Mouse (Mus musculus): ENCODE measurements around the gene Trarg1. TPM values are rescaled to one million over a fixed set of nuclear protein-coding genes. Genes with fewer than 3 reads are reported as not detected.
"Not testable (repeated sequence)": the region's sequence is repeated elsewhere in the genome, so short reads cannot be mapped to it uniquely, and the experiment has no call there.

Gene Trarg1
- not detected in 2 replicates for total RNA-seq (2017)

- not testable (repeated sequence) for ATAC-seq (ENCODE audit: extremely low read depth, insufficient number of reproducible peaks, low FRiP score, poor library complexity, severe bottlenecking)
Measured at GRCm38 (mm10) chr11:76679508-76679907, at the start of gene Trarg1. Gene Trarg1 (plus strand): TSS chr11:76679808.

- ATAC-seq (ENCODE audit: extremely low read depth, insufficient number of reproducible peaks, low FRiP score, poor library complexity, severe bottlenecking): no peak
Measured at GRCm38 (mm10) chr11:76630023-76630422, 49.6 kb upstream of the Trarg1 start.

DNA sequence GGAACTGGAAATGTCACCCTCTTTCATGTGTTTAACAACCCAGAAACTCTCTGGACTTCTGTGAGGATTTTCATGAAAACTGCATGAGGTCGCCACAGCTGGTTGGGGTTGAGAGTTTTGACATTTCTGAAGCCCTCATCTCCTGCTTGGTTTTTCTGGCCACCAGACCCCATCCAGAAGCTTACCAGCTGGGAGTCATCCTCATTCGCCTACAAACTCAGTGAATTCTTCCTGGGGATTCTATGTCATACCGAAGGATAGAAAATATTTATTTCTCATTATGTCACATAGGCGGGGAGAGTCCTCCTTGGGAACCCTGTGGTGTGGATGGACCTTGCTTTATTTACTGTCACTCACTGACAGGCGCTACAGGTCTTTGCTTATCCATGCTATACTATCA lies 49.1 kb upstream of the Trarg1 start:
- no peak for ATAC-seq (ENCODE audit: extremely low read depth, insufficient number of reproducible peaks, low FRiP score, poor library complexity, severe bottlenecking)

GRCm38 (mm10) chr11:76639269-76639985 lies 40.2 kb upstream of the Trarg1 start:
- ATAC-seq (ENCODE audit: extremely low read depth, insufficient number of reproducible peaks, low FRiP score, poor library complexity, severe bottlenecking): no peak

DNA sequence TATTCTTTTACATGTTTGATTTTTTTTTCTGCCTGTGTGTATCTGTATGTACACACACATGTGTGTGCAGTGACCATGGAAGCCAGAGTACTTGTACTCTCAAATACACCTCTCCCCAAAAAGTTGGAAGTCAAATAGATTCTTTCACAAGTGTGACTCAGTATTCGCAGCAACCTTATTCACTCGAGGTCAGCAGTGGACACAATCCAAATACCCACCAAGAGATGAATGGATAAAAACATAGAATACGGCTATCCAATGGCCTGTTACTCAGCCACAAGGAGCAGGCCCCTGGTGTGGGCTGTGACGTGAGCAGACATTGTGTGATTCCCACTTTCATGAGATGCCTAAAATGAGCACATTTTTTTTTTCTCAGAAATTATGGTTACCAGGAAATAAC lies 39.4 kb upstream of the Trarg1 start:
- no peak for ATAC-seq (ENCODE audit: extremely low read depth, insufficient number of reproducible peaks, low FRiP score, poor library complexity, severe bottlenecking)

DNA sequence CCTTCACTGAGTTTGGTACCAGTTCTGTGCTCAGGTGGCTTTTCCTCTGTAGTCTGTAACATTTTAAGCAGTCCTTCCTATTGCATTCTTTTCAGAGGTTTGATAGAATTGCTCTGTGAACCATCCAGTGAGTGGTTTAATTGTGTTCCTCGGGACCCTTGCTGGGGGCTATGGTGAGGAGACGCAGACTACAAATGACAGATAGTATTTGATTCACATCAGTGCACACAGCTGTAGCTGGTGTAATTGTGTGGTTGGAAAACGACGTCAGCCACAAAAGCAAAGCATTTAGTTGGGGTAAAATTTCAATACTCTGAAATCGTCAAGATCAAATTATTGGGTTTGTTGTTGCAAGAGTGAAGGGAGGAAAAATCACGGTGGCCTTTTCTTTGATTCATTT lies 35.4 kb upstream of the Trarg1 start:
- ATAC-seq (ENCODE audit: extremely low read depth, insufficient number of reproducible peaks, low FRiP score, poor library complexity, severe bottlenecking): no peak

DNA sequence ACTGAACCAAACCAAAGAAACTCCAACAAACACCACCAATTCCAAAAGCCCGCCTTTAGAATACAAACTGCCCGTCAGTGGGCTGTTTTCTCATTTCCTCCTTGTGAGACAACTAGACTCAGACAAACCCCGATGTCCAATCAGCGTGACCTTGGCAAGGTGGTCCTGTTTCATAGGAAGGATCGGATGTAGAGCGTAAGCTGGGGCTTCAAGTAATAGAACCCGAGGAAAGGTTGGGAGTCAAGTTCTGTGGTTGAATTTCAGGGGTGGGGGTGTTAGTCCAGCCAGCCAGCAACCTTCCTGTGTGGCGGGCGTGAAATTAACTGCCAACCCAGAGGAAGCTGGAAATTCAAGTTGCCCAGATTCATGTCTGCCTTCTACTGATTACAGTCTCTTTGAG lies 34.6 kb upstream of the Trarg1 start:
- ATAC-seq (ENCODE audit: extremely low read depth, insufficient number of reproducible peaks, low FRiP score, poor library complexity, severe bottlenecking): no peak

DNA sequence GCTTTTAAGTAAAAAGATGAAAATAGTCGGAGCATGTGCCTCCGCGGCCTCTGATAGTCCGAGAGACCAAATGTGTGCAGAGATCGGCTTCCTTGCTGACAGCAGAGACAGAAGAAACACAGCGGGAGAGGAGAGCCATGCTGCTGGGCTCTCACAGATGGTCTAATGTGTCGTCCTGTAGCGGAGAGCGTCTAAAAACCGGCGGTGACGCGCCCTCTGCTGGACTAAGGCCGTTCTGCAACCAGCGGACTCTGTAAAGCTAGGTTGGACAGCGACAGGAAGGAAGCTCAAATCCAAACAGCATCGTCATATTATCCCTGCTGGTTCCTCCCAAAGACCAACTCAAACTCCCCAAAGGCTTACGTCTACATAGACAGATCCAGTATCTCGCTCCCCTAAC lies 33.7 kb upstream of the Trarg1 start:
- peak; percentile 72 for ATAC-seq (ENCODE audit: extremely low read depth, insufficient number of reproducible peaks, low FRiP score, poor library complexity, severe bottlenecking)

DNA sequence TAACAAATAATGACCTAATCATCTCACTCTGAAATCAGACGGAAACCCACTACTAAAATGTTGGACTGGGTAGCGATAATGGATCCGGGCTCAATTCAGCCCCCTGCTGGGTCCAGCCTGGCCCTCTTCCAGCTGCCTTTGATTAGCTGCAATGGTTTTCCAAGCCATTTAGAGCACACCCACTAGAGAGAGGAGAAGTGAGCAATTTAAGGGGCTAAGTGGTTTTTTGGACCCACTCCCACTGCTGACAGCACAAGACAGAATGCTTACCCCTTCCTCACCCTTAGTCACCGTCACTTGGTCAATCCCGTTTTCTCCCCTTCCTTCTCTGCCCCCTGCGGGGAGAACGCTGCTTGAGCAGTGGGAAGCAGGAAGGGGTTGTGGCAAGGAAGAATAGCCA lies 32.5 kb upstream of the Trarg1 start:
- no peak for ATAC-seq (ENCODE audit: extremely low read depth, insufficient number of reproducible peaks, low FRiP score, poor library complexity, severe bottlenecking)

GRCm38 (mm10) chr11:76647500-76647899 lies 32.1 kb upstream of the Trarg1 start:
- ATAC-seq (ENCODE audit: extremely low read depth, insufficient number of reproducible peaks, low FRiP score, poor library complexity, severe bottlenecking): peak; percentile 59; the same call in 1 of the 2 replicates

DNA sequence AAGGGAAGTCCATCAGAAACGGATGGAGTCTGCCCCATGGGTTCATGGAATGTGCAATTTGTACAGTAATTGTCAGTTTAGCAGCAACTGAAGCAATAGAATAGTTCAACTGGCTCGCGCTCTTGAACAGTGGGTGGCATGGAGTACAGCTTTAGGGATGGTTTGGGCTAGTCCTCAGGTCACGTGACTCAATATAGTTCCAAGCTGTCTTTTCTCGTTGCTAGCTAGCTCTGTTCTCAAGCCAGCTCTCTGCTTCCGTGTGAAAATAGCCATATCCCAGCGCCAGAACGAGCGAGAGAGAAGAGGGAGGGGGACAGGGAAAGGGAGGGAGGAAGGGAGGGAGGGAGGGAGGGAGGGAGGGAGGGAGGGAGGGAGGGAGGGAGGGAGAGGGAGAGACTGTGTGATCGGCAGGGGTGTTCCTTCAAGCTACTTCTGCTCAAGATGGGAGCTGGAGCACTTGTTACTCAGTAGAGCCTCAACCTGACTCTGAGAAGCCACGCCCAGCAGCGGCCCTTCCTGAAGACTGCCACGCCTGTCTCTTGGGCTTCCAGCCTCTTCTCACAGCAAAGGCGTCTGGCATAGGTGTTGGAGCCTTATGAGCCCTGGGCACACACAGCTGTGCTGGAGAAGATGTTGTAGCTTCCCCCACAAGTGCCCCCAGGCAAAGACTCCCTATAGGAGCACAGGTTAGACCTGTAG lies 28.6 kb upstream of the Trarg1 start:
- no peak for ATAC-seq (ENCODE audit: extremely low read depth, insufficient number of reproducible peaks, low FRiP score, poor library complexity, severe bottlenecking)

- no peak for ATAC-seq (ENCODE audit: extremely low read depth, insufficient number of reproducible peaks, low FRiP score, poor library complexity, severe bottlenecking)
Measured at GRCm38 (mm10) chr11:76652838-76653334, 26.7 kb upstream of the Trarg1 start.

GRCm38 (mm10) chr11:76655106-76655505 lies 24.5 kb upstream of the Trarg1 start:
- ATAC-seq (ENCODE audit: extremely low read depth, insufficient number of reproducible peaks, low FRiP score, poor library complexity, severe bottlenecking): no peak

DNA sequence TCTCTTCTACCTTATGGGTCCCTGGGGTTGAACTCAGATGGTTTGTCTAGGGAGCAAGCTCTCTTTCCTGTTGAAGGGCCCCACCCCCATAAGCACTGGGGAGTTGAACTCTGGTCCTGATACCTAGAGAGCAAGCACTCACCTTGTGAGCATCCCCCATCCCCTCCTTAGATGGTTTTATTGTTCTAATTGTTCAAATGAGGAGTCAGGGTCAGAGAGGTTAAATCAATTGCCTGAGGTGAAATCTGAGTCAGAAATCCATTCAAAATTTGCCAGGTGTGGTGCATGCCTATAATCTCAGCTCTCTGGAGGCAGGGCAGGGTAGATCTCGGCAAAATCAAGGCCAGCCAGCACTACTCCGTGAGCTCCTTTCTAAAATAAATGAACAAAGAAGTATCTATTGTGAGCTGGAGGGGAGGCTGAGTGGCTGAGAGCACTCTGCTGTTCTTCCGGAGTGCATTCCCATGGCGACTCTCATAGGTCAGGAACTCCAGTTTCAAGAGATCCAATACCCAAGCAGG lies 22.1 kb upstream of the Trarg1 start:
- ATAC-seq (ENCODE audit: extremely low read depth, insufficient number of reproducible peaks, low FRiP score, poor library complexity, severe bottlenecking): no peak

DNA sequence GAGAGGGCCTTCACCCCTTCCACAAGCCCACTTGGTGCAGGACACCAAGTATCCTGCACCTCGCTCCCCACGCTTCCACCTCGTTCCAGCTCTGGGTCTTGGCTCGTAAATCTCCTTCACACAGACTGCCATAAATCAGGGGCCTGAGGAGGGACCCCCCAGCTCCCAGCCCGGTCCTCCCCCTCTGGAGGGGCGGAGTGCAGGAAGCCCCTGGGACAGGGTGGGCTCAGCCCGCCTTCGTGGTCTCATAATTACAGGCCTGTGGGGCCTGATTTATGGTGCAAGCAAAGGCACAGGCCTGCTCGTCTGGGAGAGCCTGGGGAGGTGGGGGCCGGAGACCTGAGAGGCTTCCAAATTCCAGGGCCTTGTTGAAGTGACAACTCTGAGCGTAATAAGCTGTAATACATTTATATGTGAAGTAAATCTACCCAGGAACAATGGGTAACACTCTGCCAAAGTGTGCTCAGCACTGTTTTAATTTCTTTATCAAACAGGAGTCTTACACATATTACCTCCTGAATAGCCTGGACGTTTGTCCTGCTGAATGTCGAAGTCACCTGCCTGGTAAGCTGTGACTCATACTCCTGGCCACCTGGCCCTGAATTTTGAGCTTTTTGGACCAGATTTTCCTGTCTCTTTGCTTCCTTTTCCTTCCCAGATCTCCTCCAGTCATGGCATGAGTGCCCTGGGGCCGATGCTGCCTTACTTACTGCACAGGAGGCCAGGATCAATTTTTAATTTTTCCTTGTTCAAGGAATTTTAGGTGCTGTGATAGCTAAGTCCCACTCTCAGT lies 20.3 kb upstream of the Trarg1 start:
- no peak for ATAC-seq (ENCODE audit: extremely low read depth, insufficient number of reproducible peaks, low FRiP score, poor library complexity, severe bottlenecking)

DNA sequence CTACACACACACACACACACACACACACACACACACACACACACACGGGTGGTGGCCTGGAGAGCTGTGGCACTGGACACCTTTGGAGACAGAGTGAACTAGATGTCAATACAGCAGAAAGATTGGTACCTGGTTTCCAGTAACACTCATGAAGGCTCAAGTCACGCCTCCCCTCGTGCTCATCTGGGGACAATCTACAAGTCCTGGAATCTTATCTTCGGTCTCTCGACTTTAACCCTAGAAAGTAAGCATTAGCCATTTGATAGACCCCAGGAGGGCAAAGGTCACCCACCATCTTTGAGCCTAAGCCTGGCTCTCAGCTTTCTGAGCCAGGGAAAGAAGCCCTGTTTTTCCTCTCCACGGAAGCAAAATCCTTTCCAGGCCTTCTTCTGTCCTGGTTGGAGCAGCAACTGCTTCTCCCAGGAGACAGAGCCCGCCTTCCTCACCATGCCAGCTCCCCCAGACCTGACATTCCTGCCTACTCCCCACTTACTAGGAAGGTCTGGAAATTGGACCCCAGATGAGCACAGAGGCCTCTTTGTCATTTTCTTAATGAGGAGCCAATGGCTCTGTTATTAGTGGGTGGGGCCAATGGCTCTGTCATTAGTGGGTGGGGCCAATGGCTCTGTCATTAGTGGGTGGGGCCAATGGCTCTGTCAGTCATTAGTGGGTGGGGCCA lies 17.7 kb upstream of the Trarg1 start:
- ATAC-seq (ENCODE audit: extremely low read depth, insufficient number of reproducible peaks, low FRiP score, poor library complexity, severe bottlenecking): no peak

DNA sequence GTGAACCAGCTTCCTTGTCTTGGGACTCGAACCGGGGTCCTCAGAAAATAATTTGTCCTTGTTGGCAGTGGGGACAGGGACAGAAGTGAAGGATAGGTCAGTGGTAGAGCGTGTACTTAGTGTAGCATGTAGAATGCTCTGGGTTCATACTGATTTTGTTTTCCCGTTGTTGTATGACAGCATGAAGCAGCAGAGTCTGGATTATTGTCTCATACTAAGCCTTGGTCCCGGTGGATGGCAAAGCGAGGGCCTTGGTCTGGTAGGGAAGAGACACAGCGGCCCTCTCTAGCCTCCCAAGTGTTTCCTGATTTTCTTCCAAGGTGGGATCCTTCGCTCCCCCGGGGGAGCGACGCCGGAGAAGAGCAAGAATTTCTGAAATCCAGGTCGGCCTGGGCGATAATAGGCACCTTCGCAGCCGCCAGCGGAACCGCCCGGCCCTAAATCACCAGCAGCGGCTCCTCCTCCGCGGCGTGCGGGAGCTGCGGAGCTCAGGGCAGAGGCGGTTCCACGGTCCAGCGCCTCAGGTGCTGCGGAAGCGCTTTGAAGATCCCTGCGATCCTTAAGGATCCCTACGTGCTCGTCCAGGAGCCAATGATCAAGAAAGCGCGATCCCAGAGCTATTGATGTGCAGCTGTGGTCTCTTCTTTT lies 13.5 kb upstream of the Trarg1 start:
- no peak for ATAC-seq (ENCODE audit: extremely low read depth, insufficient number of reproducible peaks, low FRiP score, poor library complexity, severe bottlenecking)

- no peak for ATAC-seq (ENCODE audit: extremely low read depth, insufficient number of reproducible peaks, low FRiP score, poor library complexity, severe bottlenecking)
Measured at GRCm38 (mm10) chr11:76667807-76668206, 11.8 kb upstream of the Trarg1 start.
